Mouse (Mus musculus) bone marrow macrophage, adult 2 months (primary cell): ENCODE data around the gene Spink2. TPM values are rescaled to one million over a fixed set of nuclear protein-coding genes. Genes with fewer than 3 reads are reported as not detected.

Experiments used
- H3K27ac ChIP-seq: 2 replicates; pipeline ENCODE4 v1.5.1; 2012; ENCODE audit warnings: low read depth, low read length; ENCODE audit not compliant: insufficient read depth
- H3K4me1 ChIP-seq: 2 replicates; pipeline ENCODE4 v1.6.1; 2012; ENCODE audit warnings: low read length; ENCODE audit not compliant: control insufficient read depth, insufficient read depth
- H3K4me3 ChIP-seq: 2 replicates; pipeline ENCODE4 v1.5.1; 2012; ENCODE audit warnings: mild to moderate bottlenecking, low read length, moderate library complexity; ENCODE audit not compliant: insufficient read depth
- CTCF ChIP-seq: IDR thresholded peaks from 2 replicates; pipeline ENCODE4 v1.5.1; 2012; ENCODE audit warnings: low read depth, mild to moderate bottlenecking, low read length, moderate library complexity
- POLR2A ChIP-seq: IDR thresholded peaks from 2 replicates; pipeline ENCODE4 v1.6.1; 2012; ENCODE audit warnings: mild to moderate bottlenecking, low read depth, low read length, borderline replicate concordance
- polyA plus RNA-seq: library from polyadenylated mRNA; stranded (reverse); fragments of >200 nt; gene quantifications from 2 replicates; pipeline ENCODE4 v1.2.4, GENCODE M21; 2012; ENCODE audit not compliant: missing spikeins, insufficient read depth, insufficient read length

Spink2 gene
- polyA plus RNA-seq = not detected in 2 replicates

GRCm38 (mm10) chr5:77211236-77211635, at the start of gene Spink2:
Spink2 (minus strand) TSS chr5:77211471.
- Histone ChIP-seq H3K4me3 (no peak within 1 kb of the TSS), H3K27ac (no peak within 1 kb of the TSS), H3K4me1 (no peaks in the 10 kb centered on the region)
- TF ChIP-seq POLR2A (no peak), CTCF (no peak)

- Histone ChIP-seq H3K27ac (no peak overlapping the region), H3K4me3 (no peak overlapping the region), H3K4me1 (peaks cover 7% of the 10 kb centered on the region)
- TF ChIP-seq CTCF = no peak
- no peak for TF ChIP-seq POLR2A
Measured at GRCm38 (mm10) chr5:77260141-77260540, 48.9 kb upstream of the Spink2 start.

DNA sequence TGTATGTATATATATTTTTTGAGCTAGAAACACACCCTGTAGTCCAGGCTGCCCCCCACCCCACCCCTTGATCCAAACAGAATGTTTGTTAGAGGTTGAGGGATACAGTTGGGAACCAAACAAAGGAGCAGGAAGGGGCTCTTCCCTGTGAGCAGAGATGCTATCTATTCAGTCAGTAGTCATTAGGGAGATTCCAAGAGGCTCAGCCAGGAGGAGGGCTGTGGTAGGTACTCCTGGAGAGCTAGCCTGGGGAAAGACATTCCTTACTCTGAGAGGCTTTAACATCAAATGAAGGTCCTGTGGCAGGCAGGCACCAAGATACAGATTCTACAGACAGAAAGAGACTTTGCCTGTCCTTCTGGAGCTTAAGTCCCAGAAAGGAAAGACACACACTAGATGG, 48.0 kb upstream of the Spink2 start:
- Histone ChIP-seq H3K4me3 (no peak overlapping the region), H3K27ac (no peak overlapping the region), H3K4me1 (peaks cover 3% of the 10 kb centered on the region)
- no peak for TF ChIP-seq CTCF
- TF ChIP-seq POLR2A = no peak

DNA sequence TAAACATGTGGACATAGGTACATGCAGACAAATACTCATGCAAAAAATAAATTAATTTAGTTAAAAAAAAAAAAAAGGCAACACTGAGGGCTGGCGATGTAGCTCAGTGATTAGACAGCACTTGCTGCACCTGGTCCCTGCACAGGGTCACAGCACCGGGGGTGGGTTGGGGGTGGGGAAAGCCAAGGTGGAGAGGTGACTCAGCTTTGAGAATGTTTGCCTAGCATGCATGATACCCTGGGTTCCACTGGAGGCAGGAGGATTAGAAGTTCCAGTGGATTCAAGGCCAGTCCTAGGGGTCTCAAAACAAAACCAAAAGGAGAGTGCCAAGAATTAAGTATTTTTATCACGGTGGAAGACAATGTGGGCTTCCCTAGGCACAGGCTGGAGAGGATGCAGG, 46.3 kb upstream of the Spink2 start:
- Histone ChIP-seq H3K27ac (no peak overlapping the region), H3K4me1 (peaks cover 6% of the 10 kb centered on the region), H3K4me3 (no peak overlapping the region)
- no peak for TF ChIP-seq CTCF
- no peak for TF ChIP-seq POLR2A

GRCm38 (mm10) chr5:77254402-77254801, 43.1 kb upstream of the Spink2 start:
- Histone ChIP-seq H3K27ac (no peak overlapping the region), H3K4me1 (peaks cover 20% of the 10 kb centered on the region), H3K4me3 (no peak overlapping the region)
- no peak for TF ChIP-seq POLR2A
- TF ChIP-seq CTCF = no peak

DNA sequence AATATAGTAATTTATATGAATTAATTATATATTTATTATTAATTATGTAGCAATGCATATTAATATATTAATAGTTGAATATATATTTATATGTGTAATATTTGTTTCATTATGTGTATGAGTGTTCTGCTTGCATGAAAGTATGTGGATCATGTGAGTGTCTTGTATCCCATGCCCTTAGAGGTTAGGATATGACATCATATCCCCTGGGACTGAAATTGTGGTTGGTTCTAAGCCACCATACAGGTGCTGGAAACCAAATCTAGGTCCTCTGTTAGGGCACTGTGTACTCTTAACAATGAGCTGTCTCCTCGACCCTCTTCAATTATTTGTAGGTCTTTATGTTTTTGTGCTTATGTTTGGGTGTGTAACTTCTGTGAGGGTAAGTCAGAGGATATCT, 41.9 kb upstream of the Spink2 start:
- TF ChIP-seq CTCF (no peak), POLR2A (no peak)
- Histone ChIP-seq H3K4me3 (no peak overlapping the region), H3K27ac (no peak overlapping the region), H3K4me1 (peaks cover 23% of the 10 kb centered on the region)

DNA sequence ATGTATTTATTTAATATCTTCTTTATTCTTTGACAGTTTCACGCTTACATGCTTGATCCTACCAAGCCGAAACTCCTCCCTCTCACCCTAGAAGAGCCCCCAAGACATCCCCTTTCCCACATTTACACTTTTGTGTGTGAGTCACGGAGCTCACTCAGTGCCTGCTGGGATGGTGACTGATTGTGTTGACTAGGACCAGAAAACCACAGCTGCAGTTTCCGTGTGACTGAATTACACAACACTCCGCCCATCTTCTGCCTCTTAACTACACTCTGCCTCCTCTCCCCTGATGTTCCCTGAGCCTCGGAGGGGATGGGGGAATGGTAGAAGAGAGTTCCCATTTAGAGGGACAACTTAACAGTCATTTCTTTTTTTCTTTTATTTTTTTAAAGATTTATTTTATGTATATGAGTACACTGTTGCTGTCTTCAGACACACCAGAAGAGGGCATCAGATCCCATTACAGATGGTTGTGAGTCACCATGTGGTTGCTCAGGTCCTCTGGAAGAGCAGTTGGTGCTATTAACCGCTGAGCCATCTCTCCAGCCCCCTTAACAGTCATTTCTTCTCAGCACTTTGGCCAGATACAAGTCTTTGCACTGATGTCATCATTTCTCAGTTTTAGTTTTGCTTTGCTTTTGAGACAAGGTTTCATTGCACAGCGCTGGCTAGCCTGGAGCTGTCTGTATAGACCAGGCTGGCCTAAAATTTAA, 41.0 kb upstream of the Spink2 start:
- Histone ChIP-seq H3K27ac (peak overlapping the region; percentile 38), H3K4me1 (peaks cover 23% of the 10 kb centered on the region), H3K4me3 (no peak overlapping the region)
- TF ChIP-seq POLR2A (no peak), CTCF (0 out of 2 replicates have a peak, but pooled peaks have one; percentile 8)

- TF ChIP-seq CTCF (no peak), POLR2A (no peak)
- Histone ChIP-seq H3K4me3 (no peak overlapping the region), H3K27ac (peak overlapping the region; percentile 27; the same call in 1 of the 2 replicates), H3K4me1 (peaks cover 23% of the 10 kb centered on the region)
Measured at GRCm38 (mm10) chr5:77251656-77252055, 40.4 kb upstream of the Spink2 start.

DNA sequence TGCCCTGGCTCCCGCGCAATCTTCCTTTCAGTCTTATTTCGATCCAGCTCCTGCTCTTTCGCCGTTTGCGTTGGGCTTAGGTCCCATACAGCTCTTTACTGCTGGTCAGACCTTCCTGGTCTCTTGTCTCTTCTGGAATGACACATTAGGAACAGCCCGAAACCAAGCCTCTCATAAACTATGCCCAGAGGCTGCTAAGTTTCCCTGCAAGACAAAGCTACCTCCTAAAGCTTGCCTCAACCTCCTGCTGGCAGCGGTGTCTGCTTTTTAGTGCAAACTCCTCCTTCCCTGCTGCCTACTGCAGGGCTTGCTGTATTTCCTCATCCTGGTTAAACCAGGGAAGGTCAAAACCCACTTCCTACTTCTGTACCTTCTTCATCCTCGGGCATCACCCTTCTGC, 38.8 kb upstream of the Spink2 start:
- TF ChIP-seq CTCF (no peak), POLR2A (no peak)
- H3K27ac ChIP-seq = no peak overlapping the region
- no peak overlapping the region for H3K4me3 ChIP-seq
- peaks cover 32% of the 10 kb centered on the region for H3K4me1 ChIP-seq

DNA sequence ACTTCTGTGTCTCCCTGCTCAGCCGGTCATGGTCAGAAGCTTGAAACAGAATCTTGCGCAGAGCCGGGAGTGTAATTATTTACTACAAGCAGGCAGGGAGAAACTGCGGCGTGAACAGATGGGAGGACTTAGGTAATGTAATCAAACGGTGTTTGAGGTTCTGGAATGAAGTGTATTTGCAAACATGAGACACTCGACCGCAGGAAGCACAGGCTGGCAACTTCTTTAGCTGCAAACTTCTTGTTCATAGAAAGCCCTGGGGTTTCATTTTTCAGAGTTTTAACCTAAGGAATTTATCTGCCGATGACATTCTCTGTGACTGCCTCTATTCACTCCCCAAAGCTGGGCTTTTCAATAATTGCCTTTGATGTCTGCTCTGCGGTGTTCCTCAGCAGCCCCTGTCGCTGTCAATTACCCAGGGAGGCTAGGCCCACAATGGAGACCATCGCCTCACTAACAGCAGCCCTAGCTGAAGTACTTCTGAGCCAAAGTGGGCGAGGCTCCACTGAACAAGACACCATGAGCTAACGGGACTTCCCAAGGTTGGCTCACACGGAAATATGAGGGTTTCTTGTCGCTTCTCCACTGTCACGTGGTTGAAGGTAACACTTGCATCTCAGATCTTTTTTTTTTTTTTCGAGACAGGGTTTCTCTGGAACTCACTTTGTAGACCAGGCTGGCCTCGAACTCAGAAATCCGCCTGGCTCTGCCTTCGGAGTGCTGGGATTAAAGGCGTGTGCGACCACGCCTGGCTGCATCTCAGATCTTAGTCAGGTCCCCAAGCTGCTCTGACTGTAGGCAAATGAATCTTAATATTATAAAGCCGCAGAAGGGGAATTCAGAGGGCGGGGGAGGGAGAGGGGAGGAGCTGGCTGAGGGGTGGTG, 34.8 kb upstream of the Spink2 start:
- peaks cover 23% of the 10 kb centered on the region for H3K4me1 ChIP-seq
- H3K4me3 ChIP-seq = peak overlapping the region; percentile 21
- TF ChIP-seq CTCF (no peak), POLR2A (no peak)
- no peak overlapping the region for H3K27ac ChIP-seq
